Mouse (Mus musculus): Measurements from ENCODE around the gene Mtch1. TPM values are rescaled to one million over a fixed set of nuclear protein-coding genes. Genes with fewer than 3 reads are reported as not detected.
"Not testable (repeated sequence)": the region's sequence is repeated elsewhere in the genome, so short reads cannot be mapped to it uniquely, and the experiment has no call there.

Gene Mtch1
- polyA plus RNA-seq, 1 experiment from 2014 or later: 328 TPM

DNA sequence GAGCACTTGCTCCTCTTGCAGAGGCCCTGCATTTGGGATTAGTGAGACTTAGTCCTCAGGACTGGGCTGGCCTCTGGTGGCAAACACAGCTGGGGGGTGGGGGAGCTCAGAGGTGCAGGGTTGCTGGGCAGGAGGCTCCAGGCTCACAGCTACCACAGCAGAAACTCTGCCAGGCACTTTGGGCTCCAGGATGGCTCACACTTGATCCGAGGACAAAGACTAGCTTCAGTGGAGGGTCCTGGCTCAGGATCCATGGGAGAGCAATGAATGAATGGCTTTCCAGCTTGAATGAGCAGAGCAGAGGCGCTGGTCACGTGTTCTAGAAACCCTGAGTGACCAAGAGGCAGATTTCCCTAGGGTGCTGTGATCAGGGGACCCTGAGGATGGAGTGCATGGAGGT is 11.2 kb upstream of the Mtch1 start:
- no peak overlapping the region for H3K9ac ChIP-seq
- no peaks in the 10 kb centered on the region for H3K36me3 ChIP-seq
- H3K27me3 ChIP-seq: no peaks in the 10 kb centered on the region
- ATAC-seq (ENCODE audit: low FRiP score, low read depth): no peak
- H3K9me3 ChIP-seq: no peaks in the 10 kb centered on the region
- no peak overlapping the region for H3K27ac ChIP-seq
- H3K4me1 ChIP-seq: peaks cover 29% of the 10 kb centered on the region
- 70% methylated on average over 3 of the region's 3 CpGs for WGBS
- no peak overlapping the region for H3K4me2 ChIP-seq (replicated peaks)
- H3K4me3 ChIP-seq: no peak overlapping the region

GRCm38 (mm10) chr17:29356882-29357281 is 9.1 kb upstream of the Mtch1 start:
- H3K36me3 ChIP-seq: no peaks in the 10 kb centered on the region
- no peaks in the 10 kb centered on the region for H3K27me3 ChIP-seq
- H3K9me3 ChIP-seq: no peaks in the 10 kb centered on the region
- 12% methylated on average over 9 of the region's 9 CpGs for WGBS
- peak overlapping the region; percentile 87 for H3K27ac ChIP-seq
- H3K4me3 ChIP-seq: peak overlapping the region; percentile 36
- 0 out of 2 replicates have a peak, but pooled peaks have one; percentile 17 for ATAC-seq (ENCODE audit: low FRiP score, low read depth)
- peaks cover 29% of the 10 kb centered on the region for H3K4me1 ChIP-seq
- H3K4me2 ChIP-seq (replicated peaks): peak overlapping the region; percentile 67
- H3K9ac ChIP-seq: peak overlapping the region; percentile 62

DNA sequence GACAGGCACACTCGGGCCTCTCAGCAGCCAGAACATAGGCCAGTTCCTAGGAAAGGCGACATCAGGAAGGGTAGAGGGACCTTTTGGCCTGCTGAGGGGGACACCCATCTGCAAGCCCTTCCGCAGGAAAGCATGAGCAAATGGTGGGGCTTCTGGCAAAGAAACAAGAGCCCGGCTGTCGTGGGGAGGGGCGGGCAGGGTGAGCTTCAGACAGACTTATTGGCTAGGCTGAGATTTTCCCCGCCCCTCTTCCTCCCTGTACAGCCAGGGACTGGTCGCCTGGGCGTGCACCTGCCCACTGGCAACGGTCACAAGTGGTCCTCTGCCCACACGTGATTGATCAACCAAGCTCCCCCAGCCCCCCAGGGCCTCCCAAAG is 8.7 kb upstream of the Mtch1 start:
- Histone ChIP-seq H3K9ac (peak overlapping the region; percentile 62), H3K27ac (peak overlapping the region; percentile 87), H3K36me3 (no peaks in the 10 kb centered on the region), H3K4me1 (peaks cover 29% of the 10 kb centered on the region), H3K4me2 (replicated peaks) (peak overlapping the region; percentile 67), H3K27me3 (no peaks in the 10 kb centered on the region), H3K4me3 (peak overlapping the region; percentile 36), H3K9me3 (no peaks in the 10 kb centered on the region)
- 1% methylated on average over 11 of the region's 11 CpGs for WGBS
- peak; percentile 89 for ATAC-seq (ENCODE audit: low FRiP score, low read depth)

DNA sequence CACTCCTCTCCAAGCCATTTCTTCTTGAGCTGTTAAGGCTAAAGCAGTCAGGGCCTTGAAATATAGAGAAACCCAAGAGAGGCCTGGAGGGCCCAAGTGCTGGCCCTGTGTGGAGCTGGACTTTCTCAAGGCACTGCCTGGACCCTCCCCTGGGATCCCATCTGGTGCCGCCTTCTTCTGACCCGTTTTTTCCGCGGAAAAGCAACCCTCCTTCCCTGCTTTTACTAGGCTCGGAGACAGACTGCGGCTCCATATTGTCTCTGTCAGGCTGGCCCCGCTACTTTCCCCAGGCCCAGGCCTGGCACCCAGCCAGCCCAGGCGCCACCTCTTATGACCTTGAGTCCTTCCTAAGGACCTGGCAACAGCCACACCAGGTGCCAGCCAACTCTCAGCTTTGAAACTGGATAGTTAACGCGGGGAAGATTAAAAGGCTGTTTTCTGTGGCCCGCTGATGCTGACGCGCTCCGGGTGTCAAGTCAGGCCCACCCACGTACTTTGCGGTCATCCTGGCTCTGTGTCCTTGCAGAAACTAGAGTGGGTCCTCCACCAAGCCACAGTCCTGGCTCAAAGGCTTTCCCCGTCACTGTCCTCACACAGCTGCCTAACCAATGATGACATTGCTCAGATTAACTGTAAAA is 8.2 kb upstream of the Mtch1 start:
- ATAC-seq (ENCODE audit: low FRiP score, low read depth): peak; percentile 53; the same call in 1 of the 2 replicates

GRCm38 (mm10) chr17:29355461-29355840 is 7.7 kb upstream of the Mtch1 start:
- no peak overlapping the region for H3K4me3 ChIP-seq
- H3K9ac ChIP-seq: peak overlapping the region; percentile 62
- H3K9me3 ChIP-seq: no peaks in the 10 kb centered on the region
- no peaks in the 10 kb centered on the region for H3K27me3 ChIP-seq
- no peak for ATAC-seq (ENCODE audit: low FRiP score, low read depth)
- WGBS: 48% methylated on average over 5 of the region's 5 CpGs
- H3K4me2 ChIP-seq (replicated peaks): peak overlapping the region; percentile 67
- peak overlapping the region; percentile 87 for H3K27ac ChIP-seq
- H3K4me1 ChIP-seq: peaks cover 25% of the 10 kb centered on the region
- H3K36me3 ChIP-seq: no peaks in the 10 kb centered on the region

More for the DNA sequence above, 8.2 kb upstream of the Mtch1 start:
- Histone ChIP-seq H3K4me2 (replicated peaks) (peak overlapping the region; percentile 67), H3K4me3 (peak overlapping the region; percentile 36), H3K9ac (peak overlapping the region; percentile 62), H3K27me3 (no peaks in the 10 kb centered on the region), H3K9me3 (no peaks in the 10 kb centered on the region), H3K36me3 (no peaks in the 10 kb centered on the region), H3K27ac (peak overlapping the region; percentile 87), H3K4me1 (peaks cover 29% of the 10 kb centered on the region)
- WGBS: 13% methylated on average over 17 of the region's 17 CpGs

DNA sequence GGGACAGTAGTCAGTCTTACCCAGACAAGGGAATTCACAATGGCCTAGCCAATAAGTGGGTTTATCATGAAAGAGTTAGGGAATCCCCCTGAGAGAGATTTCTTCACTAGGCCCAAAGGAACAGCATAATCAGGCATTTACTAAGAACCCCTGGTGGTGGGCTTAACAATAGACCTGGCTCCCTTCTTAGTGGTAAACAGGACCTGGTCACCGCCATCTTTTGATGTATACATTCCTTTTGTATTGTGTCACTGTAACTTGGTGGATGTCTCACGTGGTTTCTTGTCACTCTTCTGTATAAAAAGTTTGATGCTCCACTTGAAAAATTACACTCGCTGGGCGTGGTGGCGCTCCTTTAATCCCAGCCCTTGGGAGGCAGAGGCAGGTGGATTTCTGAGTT is 3.3 kb upstream of the Mtch1 start:
- not testable (repeated sequence) for H3K27ac ChIP-seq; H3K27me3 ChIP-seq; H3K4me2 ChIP-seq (replicated peaks); H3K4me3 ChIP-seq; ATAC-seq (ENCODE audit: low FRiP score, low read depth); H3K36me3 ChIP-seq; H3K9ac ChIP-seq; H3K9me3 ChIP-seq
- WGBS: 78% methylated on average over 5 of the region's 5 CpGs
- H3K4me1 ChIP-seq: peaks cover 33% of the 10 kb centered on the region

DNA sequence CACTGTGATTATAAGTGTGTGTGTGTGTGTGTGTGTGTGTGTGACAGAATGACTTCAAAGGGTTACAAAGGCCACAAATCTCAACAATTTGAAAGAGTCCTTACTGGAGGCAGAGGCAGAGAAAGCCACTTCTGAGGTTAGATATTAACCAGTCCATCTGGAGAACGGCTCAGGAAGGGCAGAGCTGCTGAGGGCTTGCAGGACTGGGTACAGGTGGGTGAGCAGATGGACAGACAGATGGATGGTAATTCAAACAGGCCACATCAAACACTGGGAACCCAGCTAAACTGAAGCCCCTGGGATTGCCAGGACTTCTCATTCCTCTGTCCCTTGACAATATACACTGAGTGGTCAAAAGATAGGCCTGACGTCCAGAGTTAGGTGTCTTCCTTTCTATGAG is 1.3 kb upstream of the Mtch1 start:
- Histone ChIP-seq H3K4me3 (no peak overlapping the region), H3K9me3 (no peaks in the 10 kb centered on the region), H3K36me3 (peaks cover 7% of the 10 kb centered on the region), H3K4me1 (peaks cover 30% of the 10 kb centered on the region), H3K9ac (no peak overlapping the region), H3K27ac (no peak overlapping the region), H3K27me3 (no peaks in the 10 kb centered on the region), H3K4me2 (replicated peaks) (no peak overlapping the region)
- 72% methylated on average over 2 of the region's 2 CpGs for WGBS
- no peak for ATAC-seq (ENCODE audit: low FRiP score, low read depth)

DNA sequence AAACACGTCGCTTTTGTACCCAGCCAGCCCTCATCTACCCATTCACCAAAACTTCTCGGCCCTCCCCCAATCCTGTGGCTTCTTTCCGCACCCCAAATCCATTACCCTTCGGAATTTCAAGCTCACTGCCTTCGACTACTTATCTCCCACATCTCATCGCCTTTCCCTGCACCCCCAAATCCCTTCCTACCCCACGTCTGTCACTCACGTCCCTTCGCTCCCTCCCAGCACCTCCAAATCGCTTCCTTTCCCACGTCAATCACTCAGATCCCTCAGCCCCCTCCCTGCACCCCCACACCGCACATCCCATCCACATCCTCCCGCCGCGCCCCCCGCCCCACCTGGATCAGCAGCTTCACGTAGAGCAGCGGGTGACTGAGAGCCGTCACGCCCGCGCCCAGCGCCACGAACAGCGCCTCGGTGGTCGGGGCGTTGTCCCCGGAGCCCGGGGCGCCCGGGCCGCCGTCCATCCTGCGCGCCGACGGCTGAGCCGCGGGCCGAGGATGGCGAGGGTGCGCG is 549 bp downstream of the Mtch1 start:
- peak; percentile 7; the same call in 1 of the 2 replicates for ATAC-seq (ENCODE audit: low FRiP score, low read depth)
- Histone ChIP-seq H3K4me2 (replicated peaks) (peak overlapping the region; percentile 76), H3K9ac (peak overlapping the region; percentile 91), H3K9me3 (no peaks in the 10 kb centered on the region), H3K27ac (peak overlapping the region; percentile 92), H3K4me1 (peaks cover 40% of the 10 kb centered on the region), H3K36me3 (peaks cover 23% of the 10 kb centered on the region), H3K27me3 (no peaks in the 10 kb centered on the region), H3K4me3 (peak overlapping the region; percentile 93)
- under 1% methylated on average over 44 of the region's 45 CpGs for WGBS

GRCm38 (mm10) chr17:29346496-29347125 is 1.1 kb downstream of the Mtch1 start:
- peak overlapping the region; percentile 76 for H3K4me2 ChIP-seq (replicated peaks)
- H3K27me3 ChIP-seq: no peaks in the 10 kb centered on the region
- H3K27ac ChIP-seq: peak overlapping the region; percentile 92
- H3K9ac ChIP-seq: peak overlapping the region; percentile 91
- peaks cover 23% of the 10 kb centered on the region for H3K36me3 ChIP-seq
- no peaks in the 10 kb centered on the region for H3K9me3 ChIP-seq
- 4% methylated on average over 11 of the region's 11 CpGs for WGBS
- H3K4me3 ChIP-seq: peak overlapping the region; percentile 93
- ATAC-seq (ENCODE audit: low FRiP score, low read depth): no peak
- peaks cover 46% of the 10 kb centered on the region for H3K4me1 ChIP-seq

GRCm38 (mm10) chr17:29345272-29345671 is 2.5 kb downstream of the Mtch1 start:
- peaks cover 59% of the 10 kb centered on the region for H3K4me1 ChIP-seq
- 94% methylated on average over 12 of the region's 12 CpGs for WGBS
- H3K9me3 ChIP-seq: no peaks in the 10 kb centered on the region
- no peak overlapping the region for H3K4me3 ChIP-seq
- no peak overlapping the region for H3K27ac ChIP-seq
- H3K9ac ChIP-seq: no peak overlapping the region
- ATAC-seq (ENCODE audit: low FRiP score, low read depth): no peak
- H3K4me2 ChIP-seq (replicated peaks): peak overlapping the region; percentile 76; the same call in 1 of the 2 replicates
- peaks cover 29% of the 10 kb centered on the region for H3K36me3 ChIP-seq
- H3K27me3 ChIP-seq: no peaks in the 10 kb centered on the region

DNA sequence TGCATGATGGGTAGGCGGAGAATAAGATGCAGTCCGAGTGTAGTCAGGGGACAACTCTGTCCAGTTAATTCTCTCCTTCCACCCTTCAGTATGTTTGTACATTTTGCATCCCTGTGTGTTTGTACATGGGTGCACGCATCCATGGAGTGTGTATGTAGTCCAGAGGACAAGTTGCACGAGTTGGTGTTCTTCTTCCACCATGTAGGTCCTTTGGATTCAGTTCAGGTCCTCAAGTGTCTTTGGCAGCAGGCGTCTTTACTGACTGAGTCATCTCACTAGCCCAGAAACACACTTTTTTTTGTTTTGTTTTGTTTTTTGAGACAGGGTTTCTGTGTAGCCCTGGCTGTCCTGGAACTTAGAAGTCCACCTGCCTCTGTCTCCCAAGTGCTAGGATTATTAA is 4.5 kb downstream of the Mtch1 start:
- Histone ChIP-seq H3K27ac (no peak overlapping the region), H3K4me1 (peaks cover 51% of the 10 kb centered on the region), H3K27me3 (no peaks in the 10 kb centered on the region), H3K36me3 (peaks cover 50% of the 10 kb centered on the region), H3K9ac (no peak overlapping the region), H3K4me2 (replicated peaks) (no peak overlapping the region), H3K9me3 (no peaks in the 10 kb centered on the region), H3K4me3 (no peak overlapping the region)
- WGBS: 90% methylated on average over 5 of the region's 5 CpGs
- ATAC-seq (ENCODE audit: low FRiP score, low read depth): no peak

GRCm38 (mm10) chr17:29342010-29342910 is 5.5 kb downstream of the Mtch1 start:
- WGBS: 42% methylated on average over 13 of the region's 13 CpGs
- no peak overlapping the region for H3K4me3 ChIP-seq
- peaks cover 48% of the 10 kb centered on the region for H3K4me1 ChIP-seq
- H3K27ac ChIP-seq: peak overlapping the region; percentile 85
- no peaks in the 10 kb centered on the region for H3K9me3 ChIP-seq
- peak overlapping the region; percentile 44 for H3K4me2 ChIP-seq (replicated peaks)
- peaks cover 60% of the 10 kb centered on the region for H3K36me3 ChIP-seq
- peak overlapping the region; percentile 32 for H3K9ac ChIP-seq
- no peaks in the 10 kb centered on the region for H3K27me3 ChIP-seq
- peak; percentile 74 for ATAC-seq (ENCODE audit: low FRiP score, low read depth)
